Mouse (Mus musculus) megakaryocyte, embryonic 14.5 days (primary cell): ENCODE measurements around the gene Fstl5. TPM values are rescaled to one million over a fixed set of nuclear protein-coding genes. Genes with fewer than 3 reads are reported as not detected.
A peak's percentile ranks its signal among the peaks of the same experiment; 100 is the strongest.

ENCODE experiments used
- H3K27me3 ChIP-seq: replicated peaks from 2 replicates; pipeline ENCODE3; 2012; ENCODE audit warnings: inconsistent platforms
- H3K36me3 ChIP-seq: replicated peaks from 2 replicates; pipeline ENCODE3; 2012; ENCODE audit warnings: low read length, inconsistent platforms, mixed read lengths
- H3K4me1 ChIP-seq: 2 replicates; pipeline ENCODE4 v1.6.1; 2012; ENCODE audit warnings: inconsistent platforms
- H3K4me3 ChIP-seq: replicated peaks from 2 replicates; pipeline ENCODE3; 2012; ENCODE audit warnings: moderate library complexity, mild to moderate bottlenecking, inconsistent platforms
- H3K9me3 ChIP-seq: 2 replicates; pipeline ENCODE4 v1.6.1; 2012; ENCODE audit warnings: inconsistent platforms
- FLI1 ChIP-seq: IDR thresholded peaks from 2 replicates; pipeline ENCODE4 v1.6.1; 2012; ENCODE audit warnings: low read length, inconsistent platforms, mixed read lengths
- GATA1 ChIP-seq: IDR thresholded peaks from 3 replicates; pipeline ENCODE4 v1.6.1; 2012; ENCODE audit warnings: mixed read lengths, low read length, inconsistent platforms, borderline replicate concordance
- polyA plus RNA-seq: library from polyadenylated mRNA; stranded (reverse); fragments of >175 nt; gene quantifications from 2 replicates; pipeline ENCODE4 v1.2.3, GENCODE M21; 2012; ENCODE audit warnings: low replicate concordance; ENCODE audit not compliant: insufficient read depth

The Fstl5 gene
- polyA plus RNA-seq, result not detected in 2 replicates

- Histone ChIP-seq H3K27me3 (no peaks in the 10 kb centered on the region), H3K36me3 (no peaks in the 10 kb centered on the region), H3K4me1 (peaks cover 6% of the 10 kb centered on the region; the same call in 1 of the 2 replicates), H3K9me3 (no peaks in the 10 kb centered on the region), H3K4me3 (peak within 1 kb of the TSS; percentile 15)
- TF ChIP-seq FLI1, result no peak
- no peak for TF ChIP-seq GATA1
Measured at GRCm38 (mm10) chr3:76074060-76074707, at the start of gene Fstl5. Fstl5 (plus strand) TSS chr3:76074270.

GRCm38 (mm10) chr3:76025523-76025922 is 48.5 kb upstream of the Fstl5 start:
- Histone ChIP-seq H3K4me3 (no peak overlapping the region), H3K9me3 (no peaks in the 10 kb centered on the region), H3K4me1 (no peaks in the 10 kb centered on the region), H3K27me3 (no peaks in the 10 kb centered on the region), H3K36me3 (no peaks in the 10 kb centered on the region)
- TF ChIP-seq GATA1 (no peak), FLI1 (no peak)

GRCm38 (mm10) chr3:76051124-76051523 is 22.9 kb upstream of the Fstl5 start:
- H3K36me3 ChIP-seq, result no peaks in the 10 kb centered on the region

GRCm38 (mm10) chr3:76061996-76062395 is 12.1 kb upstream of the Fstl5 start:
- TF ChIP-seq GATA1 (no peak), FLI1 (no peak)
- no peaks in the 10 kb centered on the region for H3K4me1 ChIP-seq
- H3K36me3 ChIP-seq, result no peaks in the 10 kb centered on the region

More at GRCm38 (mm10) chr3:76051124-76051523, 22.9 kb upstream of the Fstl5 start:
- Histone ChIP-seq H3K9me3 (no peaks in the 10 kb centered on the region), H3K27me3 (no peaks in the 10 kb centered on the region), H3K4me3 (no peak overlapping the region), H3K4me1 (no peaks in the 10 kb centered on the region)
- TF ChIP-seq GATA1, result no peak
- no peak for TF ChIP-seq FLI1

DNA sequence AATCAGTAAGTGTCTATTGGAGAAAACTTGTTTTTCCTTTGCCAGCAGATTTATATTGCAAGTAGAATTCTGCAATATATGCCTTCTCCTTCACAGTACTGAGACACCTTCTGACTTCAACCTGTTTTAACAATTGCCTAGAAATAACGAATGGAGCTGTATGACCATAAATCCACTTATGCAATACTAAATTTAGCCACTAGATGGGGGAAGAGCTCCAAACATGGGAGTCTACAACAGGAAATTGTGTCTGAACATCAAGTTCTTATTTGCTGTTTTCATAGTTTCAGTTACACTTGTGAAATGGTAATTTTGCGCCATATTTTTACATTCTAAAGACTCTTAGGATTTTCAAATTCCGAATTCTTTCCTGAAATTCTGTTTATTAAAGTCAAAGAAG is 6.2 kb upstream of the Fstl5 start:
- Histone ChIP-seq H3K27me3 (no peaks in the 10 kb centered on the region), H3K4me1 (no peaks in the 10 kb centered on the region)

More at GRCm38 (mm10) chr3:76061996-76062395, 12.1 kb upstream of the Fstl5 start:
- Histone ChIP-seq H3K9me3 (no peaks in the 10 kb centered on the region), H3K4me3 (no peak overlapping the region), H3K27me3 (no peaks in the 10 kb centered on the region)

GRCm38 (mm10) chr3:76072826-76073225 is 1.2 kb upstream of the Fstl5 start:
- Histone ChIP-seq H3K4me3 (no peak overlapping the region), H3K9me3 (no peaks in the 10 kb centered on the region), H3K36me3 (no peaks in the 10 kb centered on the region), H3K27me3 (no peaks in the 10 kb centered on the region), H3K4me1 (peaks cover 6% of the 10 kb centered on the region; the same call in 1 of the 2 replicates)
- no peak for TF ChIP-seq FLI1
- no peak for TF ChIP-seq GATA1

More for the DNA sequence above, 6.2 kb upstream of the Fstl5 start:
- Histone ChIP-seq H3K36me3 (no peaks in the 10 kb centered on the region), H3K4me3 (no peak overlapping the region), H3K9me3 (no peaks in the 10 kb centered on the region)
- TF ChIP-seq FLI1 (no peak), GATA1 (no peak)

GRCm38 (mm10) chr3:76140445-76140844 is 66.4 kb downstream of the Fstl5 start:
- Histone ChIP-seq H3K4me3 (no peak overlapping the region), H3K9me3 (no peaks in the 10 kb centered on the region), H3K4me1 (no peaks in the 10 kb centered on the region), H3K27me3 (no peaks in the 10 kb centered on the region), H3K36me3 (no peaks in the 10 kb centered on the region)
- TF ChIP-seq GATA1 (no peak), FLI1 (no peak)

DNA sequence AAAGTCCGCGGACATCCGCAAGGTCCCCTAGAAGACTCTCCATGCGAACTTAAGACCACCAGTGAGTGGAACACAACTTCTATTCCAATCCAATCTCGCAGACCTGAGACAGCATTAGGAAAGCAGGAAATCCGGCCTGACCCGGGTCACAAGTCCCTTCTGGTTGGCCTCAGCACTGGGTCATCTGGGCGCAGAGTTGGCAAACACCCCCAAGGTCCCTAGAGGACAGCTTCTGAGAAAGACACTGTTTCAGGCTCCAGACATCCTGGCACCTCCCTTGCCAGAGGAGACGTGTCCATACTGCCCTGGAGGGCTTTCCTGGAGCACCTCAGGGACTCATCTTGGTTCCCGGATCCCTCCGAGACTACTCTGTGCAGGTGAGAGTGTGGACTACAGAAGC is 73.8 kb downstream of the Fstl5 start:
- TF ChIP-seq GATA1, result no peak
- TF ChIP-seq FLI1, result no peak
- peaks cover 5% of the 10 kb centered on the region; the same call in 1 of the 2 replicates for H3K9me3 ChIP-seq
- no peak overlapping the region for H3K4me3 ChIP-seq
- no peaks in the 10 kb centered on the region for H3K36me3 ChIP-seq
- H3K27me3 ChIP-seq, result no peaks in the 10 kb centered on the region
- no peaks in the 10 kb centered on the region for H3K4me1 ChIP-seq

GRCm38 (mm10) chr3:76238834-76239233 is 164.8 kb downstream of the Fstl5 start:
- Histone ChIP-seq H3K4me1 (no peaks in the 10 kb centered on the region), H3K36me3 (no peaks in the 10 kb centered on the region), H3K4me3 (no peak overlapping the region), H3K27me3 (no peaks in the 10 kb centered on the region), H3K9me3 (no peaks in the 10 kb centered on the region)
- TF ChIP-seq FLI1 (no peak), GATA1 (no peak)

DNA sequence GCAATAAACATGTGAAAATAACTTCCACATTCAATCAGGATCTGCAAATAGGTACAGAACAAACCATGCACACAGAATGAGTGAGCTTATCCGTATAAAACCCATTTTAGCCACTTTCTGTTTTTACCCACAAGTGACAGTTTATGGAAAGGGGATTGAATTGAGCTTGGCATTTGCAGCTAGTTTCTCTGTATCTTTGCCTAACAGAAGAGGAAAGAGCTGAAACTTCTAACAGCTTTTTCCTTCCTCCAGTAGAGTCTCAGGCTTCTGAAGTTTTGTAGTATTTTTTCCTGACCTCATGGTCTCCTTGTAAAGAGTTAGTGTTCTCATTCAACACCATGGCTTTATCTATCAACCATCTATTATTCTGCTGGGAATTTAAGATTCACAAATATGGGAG is 177.3 kb downstream of the Fstl5 start:
- H3K4me1 ChIP-seq, result no peaks in the 10 kb centered on the region
- H3K4me3 ChIP-seq, result no peak overlapping the region
- no peaks in the 10 kb centered on the region for H3K36me3 ChIP-seq
- TF ChIP-seq GATA1 (no peak), FLI1 (no peak)
- H3K9me3 ChIP-seq, result no peaks in the 10 kb centered on the region
- no peaks in the 10 kb centered on the region for H3K27me3 ChIP-seq

DNA sequence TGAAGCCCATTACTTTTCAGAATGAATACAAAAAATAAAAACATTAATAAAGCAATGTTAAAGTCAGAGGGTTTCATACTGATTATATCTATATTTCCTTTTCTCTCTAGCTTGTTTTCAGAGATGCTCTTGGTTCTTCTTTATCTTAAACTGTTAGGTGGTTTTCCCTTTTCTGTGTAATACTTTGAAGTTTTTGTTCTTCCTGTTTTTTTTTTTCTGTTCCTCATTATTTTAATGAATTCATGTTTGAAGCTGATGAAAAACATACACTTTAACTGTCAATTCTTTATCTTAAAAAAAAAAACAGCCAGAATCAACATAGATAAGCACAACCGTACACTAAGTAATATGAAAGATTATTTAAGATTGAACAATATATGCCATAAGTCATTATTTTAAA is 218.9 kb downstream of the Fstl5 start:
- no peak for TF ChIP-seq GATA1
- TF ChIP-seq FLI1, result no peak
- Histone ChIP-seq H3K36me3 (no peaks in the 10 kb centered on the region), H3K9me3 (no peaks in the 10 kb centered on the region), H3K4me1 (no peaks in the 10 kb centered on the region), H3K4me3 (no peak overlapping the region), H3K27me3 (no peaks in the 10 kb centered on the region)
